Mouse (Mus musculus) CD4-positive helper T cell, adult 2 months (primary cell): ENCODE results near the gene Pitpnm2.

Source experiments
- DNase-seq: peaks from one replicate; pipeline ENCODE4 v3.0.0-alpha.2; 2012; ENCODE audit warnings: low read depth, missing footprints, low spot score

Pitpnm2 gene

GRCm38 (mm10) chr5:124247986-124248626 lies 1.5 kb downstream of the Pitpnm2 start:
- no peak for DNase-seq

GRCm38 (mm10) chr5:124247296-124247695 lies 2.3 kb downstream of the Pitpnm2 start:
- no peak for DNase-seq

- no peak for DNase-seq
Observed at GRCm38 (mm10) chr5:124244885-124245284, 4.7 kb downstream of the Pitpnm2 start.

GRCm38 (mm10) chr5:124244449-124244848 lies 5.1 kb downstream of the Pitpnm2 start:
- no peak for DNase-seq

GRCm38 (mm10) chr5:124243236-124243901 lies 6.2 kb downstream of the Pitpnm2 start:
- no peak for DNase-seq

GRCm38 (mm10) chr5:124241686-124242444 lies 7.7 kb downstream of the Pitpnm2 start:
- DNase-seq, result no peak

GRCm38 (mm10) chr5:124240841-124241685 lies 8.5 kb downstream of the Pitpnm2 start:
- DNase-seq, result no peak

GRCm38 (mm10) chr5:124236180-124236579 lies 13.4 kb downstream of the Pitpnm2 start:
- no peak for DNase-seq

GRCm38 (mm10) chr5:124234778-124235177 lies 14.8 kb downstream of the Pitpnm2 start:
- no peak for DNase-seq

GRCm38 (mm10) chr5:124233874-124234661 lies 15.5 kb downstream of the Pitpnm2 start:
- DNase-seq, result no peak

GRCm38 (mm10) chr5:124233144-124233465 lies 16.5 kb downstream of the Pitpnm2 start:
- peak; percentile 55 for DNase-seq

GRCm38 (mm10) chr5:124232360-124233143 lies 17.0 kb downstream of the Pitpnm2 start:
- no peak for DNase-seq

- DNase-seq, result no peak
Observed at GRCm38 (mm10) chr5:124230461-124230860, 19.1 kb downstream of the Pitpnm2 start.

GRCm38 (mm10) chr5:124227193-124227592 lies 22.4 kb downstream of the Pitpnm2 start:
- DNase-seq, result no peak

- DNase-seq, result no peak
Observed at GRCm38 (mm10) chr5:124226494-124226893, 23.1 kb downstream of the Pitpnm2 start.

GRCm38 (mm10) chr5:124225891-124226290 lies 23.7 kb downstream of the Pitpnm2 start:
- no peak for DNase-seq

- no peak for DNase-seq
Observed at GRCm38 (mm10) chr5:124224321-124225092, 25.1 kb downstream of the Pitpnm2 start.

- no peak for DNase-seq
Observed at GRCm38 (mm10) chr5:124223574-124223973, 26.0 kb downstream of the Pitpnm2 start.

GRCm38 (mm10) chr5:124222696-124223095 lies 26.9 kb downstream of the Pitpnm2 start:
- DNase-seq, result no peak

GRCm38 (mm10) chr5:124221736-124222040 lies 27.9 kb downstream of the Pitpnm2 start:
- no peak for DNase-seq
